Comparison of ENCODE assay signal across 26 mouse cellular contexts in the genomic region with DNA sequence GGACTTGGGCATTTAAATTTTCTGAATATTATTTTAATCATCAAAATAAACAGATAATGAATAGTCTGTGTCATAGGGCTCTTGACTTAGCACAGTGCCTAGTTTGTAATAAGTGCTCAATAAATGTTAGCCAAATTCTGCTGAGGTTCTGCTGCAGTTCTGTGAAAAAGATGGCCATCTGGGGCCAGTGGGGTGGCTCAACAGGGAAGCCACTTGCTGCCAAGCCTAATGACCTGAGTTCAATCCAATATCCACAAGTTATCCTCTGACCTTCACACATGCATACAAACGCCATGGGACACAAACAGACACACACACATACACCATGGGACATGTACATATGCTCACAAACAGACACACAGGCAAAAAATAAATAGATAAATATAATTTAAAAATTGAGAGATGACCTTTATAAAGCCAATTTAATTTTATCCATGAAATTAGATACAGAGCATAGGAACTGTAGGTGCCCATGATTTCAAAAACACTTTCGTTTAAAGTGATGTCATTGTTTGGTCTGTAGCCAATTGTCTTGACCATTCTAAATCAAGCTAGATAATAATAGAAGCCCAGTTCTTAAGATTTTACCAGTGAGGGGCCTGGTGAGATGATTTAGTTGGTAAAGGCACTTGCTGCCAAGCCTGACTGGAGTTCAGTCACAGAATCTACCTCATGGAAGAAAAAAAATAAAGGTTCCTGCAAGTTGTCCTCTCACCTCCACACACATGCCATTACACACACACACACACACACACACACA. TPM values are rescaled to one million over a fixed set of nuclear protein-coding genes. Genes with fewer than 3 reads are reported as not detected.
DNase-seq lines count a peak whose midpoint lies in the region; ATAC-seq and TF ChIP-seq lines count a peak whose summit lies in the region.
"Had no signal": no experiment of that assay in that cellular context is flagged by ENCODE, and none has a peak within 500 bp of the region (broad histone marks: within the 10 kb centered on the region; RNA-seq: fewer than 3 reads in every experiment).

No protein-coding gene starts in this region.

- no peaks in the 10 kb centered on the region for H3K9me3 ChIP-seq in hindbrain, postnatal 0 days (ENCODE audit: low read length)
- no peaks in the 10 kb centered on the region for H3K9me3 ChIP-seq in hindbrain, embryonic 11.5 days (ENCODE audit: control insufficient read depth, low read length)
- H3K9me3 ChIP-seq: embryonic facial prominence, embryonic 15.5 days; forebrain, embryonic 10.5 days; heart, embryonic 13.5 days; hindbrain, embryonic 13.5 days; limb, embryonic 10.5 days; midbrain, embryonic 12.5 days; neural tube, embryonic 13.5 days had no signal

- no peak for TF ChIP-seq CTCF in hindbrain, postnatal 0 days (IDR thresholded peaks at IDR 0.05; ENCODE audit: low read depth)

- H3K27me3 ChIP-seq in hindbrain, postnatal 0 days (ENCODE audit: insufficient read depth, low read length) = no peaks in the 10 kb centered on the region
- H3K27me3 ChIP-seq in hindbrain, embryonic 11.5 days (ENCODE audit: control insufficient read depth, insufficient read depth, low read length) = no peaks in the 10 kb centered on the region
- H3K27me3 ChIP-seq: embryonic facial prominence, embryonic 15.5 days; heart, embryonic 13.5 days; hindbrain, embryonic 13.5 days; midbrain, embryonic 12.5 days; neural tube, embryonic 13.5 days had no signal

- no peak overlapping the region for H3K4me2 ChIP-seq in hindbrain, postnatal 0 days (ENCODE audit: low read depth, low read length)
- no peak overlapping the region for H3K4me2 ChIP-seq in hindbrain, embryonic 11.5 days (replicated peaks; ENCODE audit: low read depth, low read length)
- H3K4me2 ChIP-seq: embryonic facial prominence, embryonic 15.5 days; heart, embryonic 13.5 days; hindbrain, embryonic 13.5 days; midbrain, embryonic 12.5 days; neural tube, embryonic 13.5 days had no signal

- no peaks in the 10 kb centered on the region for H3K4me1 ChIP-seq in hindbrain, postnatal 0 days (ENCODE audit: insufficient read depth, low read length)
- no peaks in the 10 kb centered on the region for H3K4me1 ChIP-seq in hindbrain, embryonic 11.5 days (replicated peaks; ENCODE audit: control insufficient read depth, insufficient read depth, low read length)
- H3K4me1 ChIP-seq: embryonic facial prominence, embryonic 15.5 days; forebrain, embryonic 10.5 days; limb, embryonic 10.5 days; midbrain, embryonic 12.5 days; neural tube, embryonic 13.5 days had no signal

- peak overlapping the region; percentile 36; the same call in 1 of the 2 replicates for H3K27ac ChIP-seq in hindbrain, postnatal 0 days
- H3K27ac ChIP-seq in hindbrain, embryonic 11.5 days (ENCODE audit: low read depth, low read length) = no peak overlapping the region
- H3K27ac ChIP-seq: embryonic facial prominence, embryonic 15.5 days; forebrain, embryonic 10.5 days; heart, adult 2 months; hindbrain, embryonic 13.5 days; kidney, postnatal 0 days; limb, embryonic 10.5 days; midbrain, embryonic 12.5 days; neural tube, embryonic 13.5 days had no signal

- WGBS in hindbrain, postnatal 0 days = 58% methylated on average over 2 of the region's 2 CpGs
- 92% methylated on average over 2 of the region's 2 CpGs for WGBS in hindbrain, embryonic 11.5 days

- peak; percentile 67 for ATAC-seq in hindbrain, postnatal 0 days
- no peak for ATAC-seq in hindbrain, embryonic 11.5 days (ENCODE audit: low FRiP score)
- ATAC-seq: CD4-positive, CD25-positive, alpha-beta regulatory T cell, adult 4 months; forebrain, postnatal 0 days; inflammation-experienced regulatory T-cells, adult 6 months had no signal

- peak; percentile 43 for DNase-seq in hindbrain, postnatal 0 days (ENCODE audit: low spot score)
- no peak for DNase-seq in hindbrain, embryonic 11.5 days (ENCODE audit: low spot score)
- peak; percentile 94 for DNase-seq in brain, adult 2 months (ENCODE audit: low read depth, low spot score)
- DNase-seq in cerebellum, adult 18-20 months = peak; percentile 86 to 91
- peak; percentile 90 to 97 for DNase-seq in cerebellum, postnatal 14 days
- DNase-seq in right cerebral cortex, postnatal 4 days = no peak
- no peak for DNase-seq in ovary, postnatal 14 days (ENCODE audit: low spot score)
- DNase-seq: adrenal gland, postnatal 36 days; forebrain, postnatal 0 days; gastrocnemius, postnatal 25 days; heart, adult 2 months; liver; lung, adult 2 months; lung, postnatal 14 days; thymus, postnatal 4 days had no signal

- no peak overlapping the region for H3K9ac ChIP-seq in hindbrain, postnatal 0 days (replicated peaks; ENCODE audit: low read length)
- no peak overlapping the region for H3K9ac ChIP-seq in hindbrain, embryonic 11.5 days (ENCODE audit: low read depth, low read length)
- H3K9ac ChIP-seq: embryonic facial prominence, embryonic 15.5 days; forebrain, postnatal 0 days; heart, embryonic 13.5 days; hindbrain, embryonic 13.5 days; midbrain, embryonic 12.5 days; neural tube, embryonic 13.5 days had no signal

- H3K4me3 ChIP-seq in hindbrain, postnatal 0 days (ENCODE audit: low read length) = no peak overlapping the region
- H3K4me3 ChIP-seq in hindbrain, embryonic 11.5 days (ENCODE audit: low read depth, low read length) = no peak overlapping the region
- H3K4me3 ChIP-seq: embryonic facial prominence, embryonic 15.5 days; forebrain, embryonic 10.5 days; heart, adult 2 months; heart, embryonic 13.5 days; hindbrain, embryonic 13.5 days; limb, embryonic 10.5 days; midbrain, embryonic 12.5 days; myocyte; neural tube, embryonic 13.5 days had no signal

- H3K36me3 ChIP-seq in hindbrain, postnatal 0 days (ENCODE audit: insufficient read depth, low read length) = peaks cover 9% of the 10 kb centered on the region
- peaks cover 3% of the 10 kb centered on the region; the same call in 1 of the 2 replicates for H3K36me3 ChIP-seq in hindbrain, embryonic 11.5 days (ENCODE audit: control insufficient read depth, insufficient read depth, low read length)

RNA-seq across cellular contexts. Expression of gene Tbc1d9b, which starts 30.5 kb away (rescaled TPM):
- total RNA-seq in hindbrain, postnatal 0 days (2014; rRNA removed) = 62.4 and 62.6 TPM in 2 replicates
- 32.1 and 33.5 TPM in 2 replicates for polyA plus RNA-seq in hindbrain, postnatal 0 days (2015; fragmentation: Nextera tagmentation; extraction: Ambion mirVana)
- 22.0 and 29.3 TPM in 2 replicates for polyA plus RNA-seq in hindbrain, embryonic 11.5 days (2014; fragmentation: Nextera tagmentation; extraction: Ambion mirVana)

Comparison
In these comparisons a context has a peak if more than half of its experiments do, and no peak if none do; other contexts are left out.
1. DNase-seq: peak in hindbrain, postnatal 0 days (single experiment), brain, adult 2 months (single experiment), cerebellum, adult 18-20 months (2 of 2) and cerebellum, postnatal 14 days (2 of 2); none in hindbrain, embryonic 11.5 days (single experiment), right cerebral cortex, postnatal 4 days (single experiment) and ovary, postnatal 14 days (single experiment).